11 mouse cellular contexts compared by ENCODE assay signal in the genomic region with DNA sequence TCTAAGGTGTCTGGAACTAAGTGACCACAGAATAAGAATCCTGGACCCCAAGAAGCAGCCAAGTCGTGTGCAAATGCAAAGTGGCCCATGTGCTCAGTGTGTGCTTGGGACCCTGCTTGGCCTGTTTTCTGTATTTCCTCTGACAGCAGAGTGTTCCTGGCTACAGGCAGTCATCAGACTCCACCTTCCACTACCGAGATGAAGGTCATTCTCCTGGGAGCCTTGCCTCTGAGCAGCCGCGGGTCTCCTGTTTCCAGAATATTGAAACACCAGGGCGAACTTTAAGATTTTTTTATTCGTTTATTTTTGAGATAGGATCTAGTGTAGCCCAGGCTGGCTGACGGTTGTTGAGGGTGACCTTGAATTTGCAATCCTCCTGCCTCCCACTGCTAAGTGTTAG. TPM values are rescaled to one million over a fixed set of nuclear protein-coding genes. Genes with fewer than 3 reads are reported as not detected.
DNase-seq lines count a peak whose midpoint lies in the region; ATAC-seq and TF ChIP-seq lines count a peak whose summit lies in the region.
"Had no signal": no experiment of that assay in that cellular context is flagged by ENCODE, and none has a peak within 500 bp of the region (broad histone marks: within the 10 kb centered on the region; RNA-seq: fewer than 3 reads in every experiment).

No protein-coding gene starts in this region.

- H3K27ac ChIP-seq in forebrain, embryonic 13.5 days: peak overlapping the region; percentile 76
- H3K27ac ChIP-seq in forebrain, embryonic 10.5 days: no peak overlapping the region
- peak overlapping the region; percentile 71 for H3K27ac ChIP-seq in lung, embryonic 14.5 days (ENCODE audit: low read depth)
- H3K27ac ChIP-seq in heart, postnatal 0 days (ENCODE audit: low read depth): peak overlapping the region; percentile 88
- H3K27ac ChIP-seq in stomach, embryonic 14.5 days (ENCODE audit: low read length): peak overlapping the region; percentile 23; the same call in 1 of the 2 replicates
- H3K27ac ChIP-seq: liver, embryonic 13.5 days; midbrain, embryonic 12.5 days had no signal

- WGBS in forebrain, embryonic 13.5 days: 79% methylated on average over 7 of the region's 7 CpGs
- 90% methylated on average over 7 of the region's 7 CpGs for WGBS in forebrain, embryonic 10.5 days
- 51% methylated on average over 7 of the region's 7 CpGs for WGBS in lung, embryonic 14.5 days
- 48% methylated on average over 7 of the region's 7 CpGs for WGBS in heart, postnatal 0 days
- 53% methylated on average over 7 of the region's 7 CpGs for WGBS in stomach, embryonic 14.5 days

- DNase-seq in forebrain, embryonic 10.5 days (ENCODE audit: extremely low spot score, low spot score): no peak
- no peak for DNase-seq in lung, embryonic 14.5 days
- DNase-seq in lung, postnatal 4 days: no peak
- DNase-seq in heart, postnatal 0 days (ENCODE audit: low spot score): no peak
- DNase-seq in yolk sac, embryonic 10.5 days (ENCODE audit: low spot score): no peak
- DNase-seq in left cerebral cortex, postnatal 25 days (ENCODE audit: low spot score in 2 of 2): no peak
- DNase-seq: liver, embryonic 13.5 days had no signal

- no peak overlapping the region for H3K4me3 ChIP-seq in forebrain, embryonic 13.5 days
- no peak overlapping the region for H3K4me3 ChIP-seq in forebrain, embryonic 10.5 days
- H3K4me3 ChIP-seq in lung, embryonic 14.5 days (ENCODE audit: low read depth, low read length): no peak overlapping the region
- H3K4me3 ChIP-seq in heart, postnatal 0 days (ENCODE audit: low read depth, low read length): no peak overlapping the region
- no peak overlapping the region for H3K4me3 ChIP-seq in stomach, embryonic 14.5 days (ENCODE audit: low read depth, low read length)
- H3K4me3 ChIP-seq: liver, embryonic 13.5 days; midbrain, embryonic 12.5 days had no signal

- H3K9me3 ChIP-seq in forebrain, embryonic 13.5 days (replicated peaks): no peaks in the 10 kb centered on the region
- no peaks in the 10 kb centered on the region for H3K9me3 ChIP-seq in forebrain, embryonic 10.5 days
- no peaks in the 10 kb centered on the region for H3K9me3 ChIP-seq in lung, embryonic 14.5 days (ENCODE audit: low read depth, low read length)
- no peaks in the 10 kb centered on the region for H3K9me3 ChIP-seq in heart, postnatal 0 days (replicated peaks; ENCODE audit: control insufficient read depth, low read length)
- no peaks in the 10 kb centered on the region for H3K9me3 ChIP-seq in stomach, embryonic 14.5 days (ENCODE audit: control insufficient read depth, low read depth, low read length)
- H3K9me3 ChIP-seq: liver, embryonic 13.5 days; midbrain, embryonic 12.5 days had no signal

- H3K9ac ChIP-seq in forebrain, embryonic 13.5 days: no peak overlapping the region
- no peak overlapping the region for H3K9ac ChIP-seq in lung, embryonic 14.5 days
- 0 out of 2 replicates have a peak overlapping the region, but pooled peaks have one; percentile 10 for H3K9ac ChIP-seq in heart, postnatal 0 days (replicated peaks; ENCODE audit: low read depth, low read length)
- no peak overlapping the region for H3K9ac ChIP-seq in stomach, embryonic 14.5 days (replicated peaks; ENCODE audit: low read depth, low read length)
- H3K9ac ChIP-seq: liver, embryonic 13.5 days had no signal

- no peak overlapping the region for H3K4me2 ChIP-seq in forebrain, embryonic 13.5 days
- H3K4me2 ChIP-seq in lung, embryonic 14.5 days: no peak overlapping the region
- H3K4me2 ChIP-seq in heart, postnatal 0 days (ENCODE audit: low read depth, low read length): no peak overlapping the region
- no peak overlapping the region for H3K4me2 ChIP-seq in stomach, embryonic 14.5 days (replicated peaks; ENCODE audit: low read depth, low read length)
- H3K4me2 ChIP-seq: liver, embryonic 13.5 days; midbrain, embryonic 12.5 days had no signal

- H3K36me3 ChIP-seq in forebrain, embryonic 13.5 days (ENCODE audit: poor library complexity, severe bottlenecking): no peaks in the 10 kb centered on the region
- no peaks in the 10 kb centered on the region for H3K36me3 ChIP-seq in forebrain, embryonic 10.5 days (replicated peaks)
- H3K36me3 ChIP-seq in lung, embryonic 14.5 days (ENCODE audit: insufficient read depth): no peaks in the 10 kb centered on the region
- H3K36me3 ChIP-seq in heart, postnatal 0 days (replicated peaks; ENCODE audit: control insufficient read depth, insufficient read depth, low read length): no peaks in the 10 kb centered on the region
- H3K36me3 ChIP-seq in stomach, embryonic 14.5 days (ENCODE audit: control insufficient read depth, insufficient read depth, low read length): no peaks in the 10 kb centered on the region
- H3K36me3 ChIP-seq: liver, embryonic 13.5 days; midbrain, embryonic 12.5 days had no signal

- intact Hi-C loops in left cerebral cortex, postnatal 25 days (cut with DNase I): no loop called here

- H3K4me1 ChIP-seq in forebrain, embryonic 13.5 days: peaks cover 62% of the 10 kb centered on the region
- H3K4me1 ChIP-seq in forebrain, embryonic 10.5 days: peaks cover 55% of the 10 kb centered on the region
- peaks cover 31% of the 10 kb centered on the region for H3K4me1 ChIP-seq in lung, embryonic 14.5 days (ENCODE audit: insufficient read depth)
- peaks cover 42% of the 10 kb centered on the region for H3K4me1 ChIP-seq in heart, postnatal 0 days (ENCODE audit: control insufficient read depth, insufficient read depth)
- peaks cover 20% of the 10 kb centered on the region for H3K4me1 ChIP-seq in stomach, embryonic 14.5 days (ENCODE audit: control insufficient read depth, insufficient read depth, low read length)

- H3K27me3 ChIP-seq in forebrain, embryonic 13.5 days: no peaks in the 10 kb centered on the region
- H3K27me3 ChIP-seq in forebrain, embryonic 10.5 days (ENCODE audit: poor library complexity, severe bottlenecking): 0 out of 2 replicates have a peak, but pooled peaks cover 3% of the 10 kb centered on the region
- no peaks in the 10 kb centered on the region for H3K27me3 ChIP-seq in lung, embryonic 14.5 days (ENCODE audit: insufficient read depth, low read length)
- H3K27me3 ChIP-seq in heart, postnatal 0 days (ENCODE audit: control insufficient read depth, insufficient read depth, low read length): no peaks in the 10 kb centered on the region
- no peaks in the 10 kb centered on the region for H3K27me3 ChIP-seq in stomach, embryonic 14.5 days (ENCODE audit: control insufficient read depth, insufficient read depth, low read length)
- H3K27me3 ChIP-seq: CH12.LX; liver, embryonic 13.5 days; midbrain, embryonic 12.5 days had no signal

- no peak for TF ChIP-seq CTCF in lung, embryonic 14.5 days (IDR thresholded peaks at IDR 0.05; ENCODE audit: low read depth)
- no peak for TF ChIP-seq CTCF in heart, postnatal 0 days (IDR thresholded peaks at IDR 0.05; ENCODE audit: low read depth)

- ATAC-seq in forebrain, embryonic 13.5 days: no peak
- ATAC-seq in lung, embryonic 14.5 days (ENCODE audit: insufficient read depth): no peak
- ATAC-seq in heart, postnatal 0 days (ENCODE audit: insufficient read depth, low read depth): no peak
- ATAC-seq in stomach, embryonic 14.5 days (ENCODE audit: insufficient number of reproducible peaks, insufficient read depth, low FRiP score, low read depth): no peak

- no peak for TF ChIP-seq EP300 in heart, postnatal 0 days (IDR thresholded peaks at IDR 0.05; ENCODE audit: low read depth)

RNA-seq across cellular contexts. Expression of gene Morn1, which starts 44.2 kb away (rescaled TPM):
- 7.4 and 9.4 TPM in 2 replicates for polyA plus RNA-seq in forebrain, embryonic 13.5 days (2015; fragmentation: Nextera tagmentation; extraction: Ambion mirVana)
- polyA plus RNA-seq in forebrain, embryonic 10.5 days (2016; fragmentation: Nextera tagmentation; extraction: Ambion mirVana): 4.5 and 6.8 TPM in 2 replicates
- polyA plus RNA-seq in lung, embryonic 14.5 days (2014; fragmentation: Nextera tagmentation; extraction: Ambion mirVana): 5.2 TPM in 2 replicates
- total RNA-seq in heart, postnatal 0 days (2014; rRNA removed; ENCODE audit: low replicate concordance): 5.7 TPM in 1 of 2 replicates, not detected in the other
- 1.8 and 2.4 TPM in 2 replicates for polyA plus RNA-seq in heart, postnatal 0 days (2015; fragmentation: Nextera tagmentation; extraction: Ambion mirVana)
- 4.1 and 4.8 TPM in 2 replicates for polyA plus RNA-seq in stomach, embryonic 14.5 days (2014; fragmentation: Nextera tagmentation; extraction: Ambion mirVana)
- total RNA-seq in left cerebral cortex, postnatal 25 days (2021): 1 to 10 TPM; 8.6 to 9.7 TPM

RNA-seq across cellular contexts. Expression of gene Rer1, which starts 44.4 kb away (rescaled TPM):
- polyA plus RNA-seq in forebrain, embryonic 13.5 days (2015; fragmentation: Nextera tagmentation; extraction: Ambion mirVana): 125 and 130 TPM in 2 replicates
- polyA plus RNA-seq in forebrain, embryonic 10.5 days (2016; fragmentation: Nextera tagmentation; extraction: Ambion mirVana): 133 and 137 TPM in 2 replicates
- polyA plus RNA-seq in lung, embryonic 14.5 days (2014; fragmentation: Nextera tagmentation; extraction: Ambion mirVana): 160 and 177 TPM in 2 replicates
- total RNA-seq in heart, postnatal 0 days (2014; rRNA removed; ENCODE audit: low replicate concordance): 96.1 and 126 TPM in 2 replicates
- 116 and 123 TPM in 2 replicates for polyA plus RNA-seq in heart, postnatal 0 days (2015; fragmentation: Nextera tagmentation; extraction: Ambion mirVana)
- polyA plus RNA-seq in stomach, embryonic 14.5 days (2014; fragmentation: Nextera tagmentation; extraction: Ambion mirVana): 174 and 183 TPM in 2 replicates
- 10 to 100 TPM; 60.9 to 69.4 TPM for total RNA-seq in left cerebral cortex, postnatal 25 days (2021)
